8 mouse cellular contexts compared by ENCODE assay signal in the genomic region with DNA sequence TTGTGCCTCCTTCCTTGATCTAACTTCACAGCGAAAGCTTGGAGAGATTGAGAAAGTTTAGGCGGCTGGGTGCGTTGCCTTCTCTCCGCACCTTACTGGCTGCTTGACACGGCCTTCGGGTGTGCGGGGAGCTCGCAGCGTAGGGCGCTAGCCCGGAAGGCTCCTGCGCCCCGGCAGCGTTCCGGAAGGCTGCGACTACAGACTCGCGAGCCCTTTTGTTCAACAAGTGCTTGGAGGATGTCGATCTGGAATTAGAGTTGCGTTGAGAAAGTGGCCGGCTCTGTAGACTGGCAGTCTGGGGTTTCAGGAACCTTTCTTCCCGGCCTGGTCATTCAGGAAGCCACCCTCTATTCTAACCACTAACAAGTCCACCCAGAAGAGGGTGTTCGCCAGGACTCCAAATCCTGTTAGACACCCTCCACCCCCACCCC. TPM values are rescaled to one million over a fixed set of nuclear protein-coding genes. Genes with fewer than 3 reads are reported as not detected.
DNase-seq lines count a peak whose midpoint lies in the region; ATAC-seq lines count a peak whose summit lies in the region.

No protein-coding gene starts in this region.

- no peaks in the 10 kb centered on the region for H3K36me3 ChIP-seq in heart, embryonic 13.5 days
- peaks cover 10% of the 10 kb centered on the region for H3K36me3 ChIP-seq in megakaryocyte, embryonic 14.5 days (replicated peaks; ENCODE audit: low read length)

- no peak overlapping the region for H3K27ac ChIP-seq in heart, embryonic 13.5 days (replicated peaks)

- peak overlapping the region; percentile 92 for H3K4me2 ChIP-seq in heart, embryonic 13.5 days

- peaks cover 13% of the 10 kb centered on the region for H3K27me3 ChIP-seq in heart, embryonic 13.5 days (replicated peaks)
- H3K27me3 ChIP-seq in megakaryocyte, embryonic 14.5 days (replicated peaks): no peaks in the 10 kb centered on the region

- no peaks in the 10 kb centered on the region for H3K9me3 ChIP-seq in heart, embryonic 13.5 days
- H3K9me3 ChIP-seq in megakaryocyte, embryonic 14.5 days: no peaks in the 10 kb centered on the region

- DNase-seq in spleen, postnatal 10 days (ENCODE audit: low spot score in 2 of 2): peak; percentile 16 to 36
- DNase-seq in spleen, postnatal 14 days (ENCODE audit: low spot score in 2 of 2): no peak
- DNase-seq in cerebellum, postnatal 25 days: peak; percentile 58 to 63
- peak; percentile 53 for DNase-seq in kidney, postnatal 10 days
- DNase-seq in thymus, adult 18-20 months: peak; percentile 53 to 54
- no peak for DNase-seq in layer of hippocampus, adult 18-20 months (ENCODE audit: low spot score in 2 of 2)

- under 1% methylated on average over 23 of the region's 23 CpGs for WGBS in heart, embryonic 13.5 days

- H3K4me3 ChIP-seq in heart, embryonic 13.5 days: peak overlapping the region; percentile 82
- peak overlapping the region; percentile 100 for H3K4me3 ChIP-seq in megakaryocyte, embryonic 14.5 days (replicated peaks)

- ATAC-seq in heart, embryonic 13.5 days (ENCODE audit: extremely low read depth, insufficient number of reproducible peaks, low FRiP score, low TSS enrichment): no peak

- H3K4me1 ChIP-seq in heart, embryonic 13.5 days: peaks cover 25% of the 10 kb centered on the region
- H3K4me1 ChIP-seq in megakaryocyte, embryonic 14.5 days: peaks cover 67% of the 10 kb centered on the region

- H3K9ac ChIP-seq in heart, embryonic 13.5 days: peak overlapping the region; percentile 88

RNA-seq across cellular contexts. Expression of a gene that starts 1.2 kb away (rescaled TPM):
- polyA plus RNA-seq in heart, embryonic 13.5 days (2015; fragmentation: Nextera tagmentation; extraction: Ambion mirVana): 21.5 and 22.7 TPM in 2 replicates
- 27.1 and 40.6 TPM in 2 replicates for polyA plus RNA-seq in megakaryocyte, embryonic 14.5 days (2012; ENCODE audit: insufficient read depth, low replicate concordance)
- 10 to 100 TPM; 68.1 to 78.0 TPM for total RNA-seq in layer of hippocampus, adult 18-20 months (2021)

Comparison
In these comparisons a context has a peak if more than half of its experiments do, and no peak if none do; other contexts are left out.
1. DNase-seq: peak in spleen, postnatal 10 days (2 of 2), cerebellum, postnatal 25 days (2 of 2), kidney, postnatal 10 days (single experiment) and thymus, adult 18-20 months (2 of 2); none in spleen, postnatal 14 days (0 of 2) and layer of hippocampus, adult 18-20 months (0 of 2).